Mouse (Mus musculus) liver, embryonic 15.5 days (tissue): Measurements from ENCODE around the gene Tnn. TPM values are rescaled to one million over a fixed set of nuclear protein-coding genes. Genes with fewer than 3 reads are reported as not detected.
A peak's percentile ranks its signal among the peaks of the same experiment; 100 is the strongest.

Source experiments
- ATAC-seq: fragments of 200-750 bp; cut with Nextera tagmentation; 2 replicates; pipeline ENCODE4 v1.8.0; 2017; ENCODE audit warnings: moderate number of reproducible peaks, mild to moderate bottlenecking, moderate library complexity; ENCODE audit not compliant: insufficient read depth
- H3K27ac ChIP-seq: fragments of 300-500 bp; sonication (generic); replicated peaks from 2 replicates; pipeline ENCODE4 v1.5.1; 2015; ENCODE audit warnings: mild to moderate bottlenecking, inconsistent platforms
- H3K27me3 ChIP-seq: fragments of 300-500 bp; sonication (generic); 2 replicates; pipeline ENCODE4 v1.6.1; 2015; ENCODE audit warnings: mild to moderate bottlenecking, inconsistent platforms
- H3K36me3 ChIP-seq: fragments of 300-500 bp; sonication (generic); replicated peaks from 2 replicates; pipeline ENCODE4 v1.6.1; 2015; ENCODE audit warnings: moderate library complexity, mild to moderate bottlenecking, inconsistent platforms
- H3K4me1 ChIP-seq: fragments of 300-500 bp; sonication (generic); replicated peaks from 2 replicates; pipeline ENCODE4 v1.6.1; 2015; ENCODE audit warnings: inconsistent platforms
- H3K4me2 ChIP-seq: fragments of 300-500 bp; sonication (generic); 2 replicates; pipeline ENCODE4 v1.6.1; 2015; ENCODE audit warnings: moderate library complexity, mild to moderate bottlenecking, inconsistent platforms
- H3K4me3 ChIP-seq: fragments of 300-500 bp; sonication (generic); replicated peaks from 2 replicates; pipeline ENCODE4 v1.5.1; 2015; ENCODE audit warnings: mild to moderate bottlenecking, inconsistent platforms
- H3K9ac ChIP-seq: fragments of 300-500 bp; sonication (generic); 2 replicates; pipeline ENCODE4 v1.6.1; 2015; ENCODE audit warnings: moderate library complexity, mild to moderate bottlenecking, inconsistent platforms
- H3K9me3 ChIP-seq: fragments of 300-500 bp; sonication (generic); replicated peaks from 2 replicates; pipeline ENCODE4 v1.6.1; 2016; ENCODE audit warnings: inconsistent platforms
- WGBS: fragments of 180-500 bp; shearing (Covaris S2); methylation state at CpG from one replicate; pipeline ENCODE4 v1.1.7; 2015; ENCODE audit warnings: mixed read lengths; ENCODE audit not compliant: insufficient replicate concordance; 5-methylcytosine and 5-hydroxymethylcytosine counted together
- polyA plus RNA-seq: library from polyadenylated mRNA; unstranded; fragments of >200 nt; fragmentation: Nextera tagmentation; extraction: Ambion mirVana; gene quantifications from 2 replicates; pipeline ENCODE4 v1.2.1, GENCODE M21; 2015

Gene Tnn
- polyA plus RNA-seq, 1 experiment from 2014 or later = 0.07 TPM

DNA sequence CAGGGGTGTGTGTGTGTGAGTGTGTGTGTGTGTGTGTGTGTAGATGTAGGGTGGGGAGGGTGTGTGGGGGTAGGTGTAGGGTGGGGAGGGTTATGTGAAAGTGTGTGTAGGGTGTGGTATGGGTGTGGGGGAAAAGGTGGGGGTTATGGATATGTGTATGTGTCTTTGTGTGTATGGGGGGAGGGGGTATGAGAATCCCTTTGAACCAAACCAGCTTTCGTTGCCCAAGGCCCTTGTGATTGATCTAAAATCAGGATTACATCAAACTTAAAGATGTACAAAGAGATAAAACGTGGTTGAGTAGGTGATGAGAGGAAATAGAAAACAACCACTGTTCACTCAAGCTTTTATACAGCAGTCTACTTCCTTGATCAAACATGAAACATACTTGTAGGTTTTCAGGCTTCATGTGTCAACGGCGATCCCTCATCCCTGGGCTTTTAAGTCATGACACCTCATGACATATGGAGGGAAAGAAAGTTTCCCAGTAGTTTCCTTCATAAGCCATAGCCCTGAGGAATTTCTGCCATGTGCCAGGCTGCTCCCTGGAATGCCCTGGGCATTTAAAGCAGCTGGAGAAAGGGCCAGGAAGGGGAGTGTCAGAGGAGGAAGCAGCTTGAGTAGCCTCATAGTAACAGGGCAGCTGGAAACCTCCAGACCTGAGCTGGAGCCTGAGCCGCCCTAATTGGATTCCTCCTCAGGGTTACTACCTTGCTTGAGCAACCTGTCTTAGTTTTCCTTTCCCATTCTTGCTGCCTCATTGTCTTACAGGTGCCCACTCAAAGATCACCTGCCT lies 99.7 kb downstream of the Tnn start:
- Histone ChIP-seq H3K4me2 (peak overlapping the region; percentile 16; the same call in 1 of the 2 replicates), H3K9ac (no peak overlapping the region), H3K9me3 (no peaks in the 10 kb centered on the region), H3K4me3 (no peak overlapping the region), H3K27ac (peak overlapping the region; percentile 24; the same call in 1 of the 2 replicates), H3K27me3 (no peaks in the 10 kb centered on the region), H3K4me1 (peaks cover 81% of the 10 kb centered on the region), H3K36me3 (no peaks in the 10 kb centered on the region; the same call in 1 of the 2 replicates)
- WGBS = 54% methylated on average over 5 of the region's 5 CpGs
- peak; percentile 81 for ATAC-seq

DNA sequence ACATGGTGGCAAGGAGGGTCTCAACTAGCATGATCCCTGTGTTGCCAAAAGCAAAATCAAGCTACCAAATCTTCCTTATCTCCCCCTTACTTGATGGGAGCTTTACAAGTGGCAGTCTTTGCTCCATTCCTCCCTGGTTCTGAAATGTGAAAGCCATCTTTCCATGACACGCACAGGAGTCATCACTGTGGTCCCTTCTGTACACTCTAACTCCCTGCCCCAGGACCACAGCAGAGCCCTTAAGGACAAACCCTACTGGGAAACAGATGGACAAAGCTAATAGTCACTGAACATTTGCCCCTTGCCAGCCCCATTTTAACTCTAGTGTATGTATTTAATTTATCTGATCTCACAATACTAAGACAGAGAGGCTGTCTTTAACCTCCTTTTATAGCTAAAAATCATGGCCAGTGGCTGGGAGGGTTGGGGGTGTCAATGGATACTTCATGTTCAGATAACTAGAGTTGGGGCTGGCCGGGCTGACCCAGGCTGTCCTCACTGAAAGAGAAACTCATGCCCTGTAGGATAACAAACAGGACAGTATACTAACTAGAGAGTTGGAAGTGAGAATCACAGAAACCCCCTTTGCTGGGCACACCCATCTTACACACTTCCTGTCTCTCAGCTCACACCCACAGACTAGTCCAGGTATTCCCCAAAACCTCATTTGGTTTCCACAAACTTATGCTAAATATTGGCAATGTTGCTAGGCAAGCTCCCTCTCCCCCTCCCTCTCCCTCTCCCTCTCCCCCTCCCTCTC lies 100.6 kb downstream of the Tnn start:
- ATAC-seq = peak; percentile 22; the same call in 1 of the 2 replicates
- WGBS = 76% methylated on average over 2 of the region's 2 CpGs
- no peak overlapping the region for H3K9ac ChIP-seq
- H3K9me3 ChIP-seq = no peaks in the 10 kb centered on the region
- H3K4me1 ChIP-seq = peaks cover 81% of the 10 kb centered on the region
- H3K27me3 ChIP-seq = no peaks in the 10 kb centered on the region
- no peak overlapping the region for H3K4me3 ChIP-seq
- H3K27ac ChIP-seq = peak overlapping the region; percentile 53; the same call in 1 of the 2 replicates
- no peaks in the 10 kb centered on the region; the same call in 1 of the 2 replicates for H3K36me3 ChIP-seq
- H3K4me2 ChIP-seq = no peak overlapping the region; the same call in 1 of the 2 replicates

DNA sequence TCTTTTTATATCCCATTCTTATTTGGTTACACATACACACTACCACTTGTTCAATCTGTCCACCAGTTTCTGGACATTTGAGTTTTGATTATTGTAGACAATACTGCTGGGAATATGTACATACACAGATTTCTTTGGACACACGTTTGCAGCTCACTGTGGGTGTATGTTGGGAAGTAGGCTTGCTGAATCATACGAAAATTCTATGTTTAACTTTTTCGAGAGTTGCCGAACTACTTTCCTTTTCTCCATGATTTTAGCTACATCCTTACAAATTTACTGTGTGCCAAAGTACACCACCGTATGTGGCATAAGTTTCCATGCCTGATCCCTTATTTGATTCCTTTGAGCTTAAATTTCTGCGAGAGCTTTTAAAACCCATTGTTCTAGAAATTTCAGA lies 102.5 kb downstream of the Tnn start:
- Histone ChIP-seq H3K4me2 (no peak overlapping the region), H3K9ac (no peak overlapping the region), H3K27me3 (no peaks in the 10 kb centered on the region), H3K4me1 (peaks cover 85% of the 10 kb centered on the region), H3K27ac (0 out of 2 replicates have a peak overlapping the region, but pooled peaks have one; percentile 25), H3K9me3 (no peaks in the 10 kb centered on the region), H3K36me3 (no peaks in the 10 kb centered on the region; the same call in 1 of the 2 replicates), H3K4me3 (no peak overlapping the region)
- 81% methylated on average over 6 of the region's 6 CpGs for WGBS
- ATAC-seq = no peak

DNA sequence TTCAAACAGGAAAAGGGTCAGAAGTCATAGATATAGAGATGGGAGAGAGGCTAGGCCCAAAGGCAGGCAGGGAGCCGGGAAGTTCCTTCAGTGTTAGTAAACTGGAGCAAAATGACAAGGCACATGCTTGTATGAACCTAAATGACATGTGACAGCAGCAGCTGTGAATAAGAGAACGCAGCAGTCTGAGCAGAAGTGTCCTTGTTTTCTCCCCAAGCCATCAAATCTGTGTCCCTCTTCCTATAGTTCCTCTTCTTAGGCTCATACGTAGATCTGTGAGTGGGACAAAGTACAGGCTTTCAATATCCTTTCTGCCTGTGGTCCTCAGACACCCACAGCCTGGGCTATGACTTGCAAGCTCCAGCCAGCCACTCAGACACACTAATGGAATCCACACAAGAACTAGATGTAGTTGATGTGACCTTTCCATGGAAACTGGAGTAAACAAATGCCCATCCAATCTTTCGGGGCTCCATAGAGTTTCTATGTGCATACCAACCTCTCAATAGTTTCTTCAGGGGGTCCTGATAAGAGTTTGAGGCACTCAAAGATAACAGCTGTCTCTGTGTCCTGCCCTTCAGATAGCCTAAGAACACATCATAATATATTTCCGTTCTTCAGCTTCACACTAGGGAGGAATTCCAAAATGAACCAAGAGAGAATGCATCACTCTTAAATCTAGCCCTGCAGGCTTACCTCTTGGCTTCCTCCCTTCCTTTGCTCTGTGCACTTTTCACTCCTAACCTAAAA lies 104.1 kb downstream of the Tnn start:
- no peaks in the 10 kb centered on the region for H3K27me3 ChIP-seq
- 0 out of 2 replicates have a peak overlapping the region, but pooled peaks have one; percentile 17 for H3K4me3 ChIP-seq
- H3K9ac ChIP-seq = no peak overlapping the region; the same call in 1 of the 2 replicates
- ATAC-seq = peak; percentile 23; the same call in 1 of the 2 replicates
- no peaks in the 10 kb centered on the region for H3K9me3 ChIP-seq
- H3K4me1 ChIP-seq = peaks cover 87% of the 10 kb centered on the region
- no peaks in the 10 kb centered on the region; the same call in 1 of the 2 replicates for H3K36me3 ChIP-seq
- H3K4me2 ChIP-seq = peak overlapping the region; percentile 55
- 41% methylated on average over 5 of the region's 5 CpGs for WGBS
- H3K27ac ChIP-seq = peak overlapping the region; percentile 66

DNA sequence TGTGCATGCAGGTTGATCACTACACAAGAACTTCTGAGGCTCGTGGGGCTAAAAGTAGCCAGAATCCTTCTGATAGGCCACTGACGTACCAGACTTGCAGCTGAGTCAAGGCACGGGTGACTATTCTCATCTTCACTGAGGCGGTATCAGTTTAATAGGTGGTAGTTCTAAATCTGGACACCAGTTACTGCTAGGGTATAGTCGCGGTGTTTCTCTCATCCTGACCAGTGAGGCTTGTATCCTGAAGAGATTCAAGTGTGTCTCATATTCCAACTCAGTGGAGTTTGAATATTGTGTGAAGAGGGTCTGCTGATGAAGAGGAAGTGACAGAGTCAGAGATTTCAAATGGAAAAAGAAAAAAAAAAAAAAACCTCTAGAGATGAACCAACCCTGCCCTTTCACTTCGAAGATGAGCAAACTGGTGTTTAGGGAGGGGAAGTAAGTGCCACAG lies 105.9 kb downstream of the Tnn start:
- no peak for ATAC-seq
- H3K27me3 ChIP-seq = no peaks in the 10 kb centered on the region
- WGBS = 70% methylated on average over 7 of the region's 7 CpGs
- no peaks in the 10 kb centered on the region; the same call in 1 of the 2 replicates for H3K36me3 ChIP-seq
- H3K27ac ChIP-seq = peak overlapping the region; percentile 31; the same call in 1 of the 2 replicates
- H3K9ac ChIP-seq = no peak overlapping the region
- H3K4me2 ChIP-seq = peak overlapping the region; percentile 83
- no peaks in the 10 kb centered on the region for H3K9me3 ChIP-seq
- peaks cover 85% of the 10 kb centered on the region for H3K4me1 ChIP-seq
- no peak overlapping the region for H3K4me3 ChIP-seq

DNA sequence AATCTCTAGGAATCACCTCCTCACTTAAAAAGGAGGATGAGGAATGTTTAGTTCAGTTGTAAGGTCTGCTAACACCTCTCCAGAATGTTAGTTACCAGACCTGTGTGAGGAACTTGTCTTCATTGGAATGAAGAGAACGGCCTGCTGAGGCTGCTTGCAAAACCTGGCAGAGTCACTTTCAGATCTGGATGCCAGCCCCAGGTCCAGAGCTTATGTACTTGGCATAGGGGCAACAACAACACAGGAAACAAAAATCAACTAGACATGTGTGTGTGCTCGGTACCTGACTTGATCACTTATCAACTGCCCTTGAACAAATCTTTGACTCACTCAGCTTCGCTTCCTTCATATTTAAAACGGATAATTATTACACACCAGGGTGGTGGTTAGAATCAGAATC lies 106.6 kb downstream of the Tnn start:
- H3K9ac ChIP-seq = peak overlapping the region; percentile 25; the same call in 1 of the 2 replicates
- 68% methylated on average over 4 of the region's 4 CpGs for WGBS
- peak overlapping the region; percentile 67 for H3K4me3 ChIP-seq
- no peaks in the 10 kb centered on the region for H3K27me3 ChIP-seq
- ATAC-seq = no peak
- no peaks in the 10 kb centered on the region; the same call in 1 of the 2 replicates for H3K36me3 ChIP-seq
- H3K4me1 ChIP-seq = peaks cover 82% of the 10 kb centered on the region
- no peaks in the 10 kb centered on the region for H3K9me3 ChIP-seq
- 0 out of 2 replicates have a peak overlapping the region, but pooled peaks have one; percentile 7 for H3K27ac ChIP-seq
- H3K4me2 ChIP-seq = peak overlapping the region; percentile 83

- peak overlapping the region; percentile 71 for H3K9ac ChIP-seq
- no peaks in the 10 kb centered on the region; the same call in 1 of the 2 replicates for H3K36me3 ChIP-seq
- peaks cover 77% of the 10 kb centered on the region for H3K4me1 ChIP-seq
- no peak for ATAC-seq
- H3K27me3 ChIP-seq = no peaks in the 10 kb centered on the region; the same call in 1 of the 2 replicates
- 58% methylated on average over 5 of the region's 5 CpGs for whole genome bisulfite sequencing
- H3K4me2 ChIP-seq = peak overlapping the region; percentile 83
- peak overlapping the region; percentile 86 for H3K27ac ChIP-seq
- H3K4me3 ChIP-seq = peak overlapping the region; percentile 67
- no peaks in the 10 kb centered on the region for H3K9me3 ChIP-seq
These were observed 107.4 kb downstream of the Tnn start for GRCm38 (mm10) chr1:160045971-160046370.

- H3K4me2 ChIP-seq = peak overlapping the region; percentile 83
- H3K9me3 ChIP-seq = no peaks in the 10 kb centered on the region
- H3K36me3 ChIP-seq = no peaks in the 10 kb centered on the region; the same call in 1 of the 2 replicates
- peak overlapping the region; percentile 67 for H3K4me3 ChIP-seq
- peaks cover 71% of the 10 kb centered on the region for H3K4me1 ChIP-seq
- H3K27me3 ChIP-seq = no peaks in the 10 kb centered on the region; the same call in 1 of the 2 replicates
- ATAC-seq = no peak
- H3K9ac ChIP-seq = peak overlapping the region; percentile 71
- WGBS = 37% methylated on average over 3 of the region's 3 CpGs
- H3K27ac ChIP-seq = peak overlapping the region; percentile 86
These were observed 108.2 kb downstream of the Tnn start for GRCm38 (mm10) chr1:160045056-160045715.

- Histone ChIP-seq H3K9me3 (no peaks in the 10 kb centered on the region), H3K36me3 (no peaks in the 10 kb centered on the region; the same call in 1 of the 2 replicates), H3K4me1 (peaks cover 64% of the 10 kb centered on the region), H3K27ac (peak within 1 kb of the TSS; percentile 86), H3K4me3 (peak within 1 kb of the TSS; percentile 67), H3K4me2 (peak within 1 kb of the TSS; percentile 83), H3K9ac (peak within 1 kb of the TSS; percentile 71), H3K27me3 (no peaks in the 10 kb centered on the region; the same call in 1 of the 2 replicates)
- peak; percentile 87 for ATAC-seq
- WGBS = under 1% methylated on average over 33 of the region's 33 CpGs
These were observed 109.0 kb downstream of the Tnn start, which contains the start of gene 4930523C07Rik for GRCm38 (mm10) chr1:160044237-160045021. TSS of gene 4930523C07Rik (plus strand) at chr1:160044382.
